Mouse (Mus musculus) mesoderm, embryonic 11.5 days (tissue): Measurements from ENCODE around the gene Car2.

Experiments used
- DNase-seq: peaks from one replicate; pipeline ENCODE4 v3.0.0-alpha.2; 2012; ENCODE audit warnings: low read depth, low spot score

Gene Car2

DNA sequence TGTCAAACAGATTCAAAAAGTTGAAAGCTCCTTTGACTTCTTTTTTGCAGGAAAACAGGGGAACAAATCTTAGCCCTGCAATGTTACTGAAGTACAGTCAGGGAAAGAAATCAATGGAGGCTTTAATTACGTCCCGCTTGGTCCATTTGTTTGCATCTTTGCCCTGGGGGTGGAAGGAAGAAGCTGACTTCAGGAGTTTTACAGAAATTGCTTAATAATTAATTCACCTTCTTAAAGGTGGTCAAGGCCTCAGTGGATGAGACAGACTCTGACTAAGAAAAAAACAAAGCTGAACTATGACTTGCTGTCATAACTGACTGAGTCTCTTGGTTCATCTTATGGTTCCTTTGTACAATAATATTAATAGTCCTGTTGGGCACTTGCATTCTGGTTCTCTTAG is 59.6 kb downstream of the Car2 start:
- no peak for DNase-seq

DNA sequence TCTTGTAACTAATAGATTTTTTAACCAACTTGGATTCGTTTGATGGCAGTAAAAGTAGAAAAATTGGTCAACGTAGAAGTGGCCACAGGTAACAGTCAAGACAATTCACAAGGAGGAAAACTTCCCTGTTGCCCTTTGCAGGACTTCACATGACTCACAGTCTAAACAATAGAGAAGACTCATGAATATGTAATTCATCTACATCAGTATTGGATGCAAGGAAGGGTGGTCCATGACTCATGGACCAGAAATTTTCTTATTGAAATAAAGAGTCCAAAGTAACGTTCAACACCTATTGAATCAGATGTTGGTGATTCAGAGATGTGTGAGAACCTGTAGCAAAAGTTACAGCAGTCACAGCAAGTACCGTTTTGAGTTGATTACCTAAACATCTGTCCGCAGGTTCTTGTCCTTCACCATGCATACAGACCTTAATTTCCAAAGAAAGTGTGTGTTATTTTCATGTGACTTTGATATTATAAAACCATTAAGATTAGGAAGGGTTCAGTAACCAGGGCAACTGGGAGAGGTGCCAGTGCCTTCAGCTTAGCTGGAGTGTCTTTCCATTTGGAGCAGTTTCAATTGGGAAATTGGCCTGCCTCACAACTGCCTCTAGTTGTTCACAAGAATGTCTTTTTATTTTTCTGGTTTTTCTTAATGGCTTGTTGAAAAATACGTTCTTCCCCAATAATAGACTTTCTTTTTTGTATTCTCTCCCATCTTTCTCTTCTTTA is 62.2 kb downstream of the Car2 start:
- DNase-seq, result no peak

DNA sequence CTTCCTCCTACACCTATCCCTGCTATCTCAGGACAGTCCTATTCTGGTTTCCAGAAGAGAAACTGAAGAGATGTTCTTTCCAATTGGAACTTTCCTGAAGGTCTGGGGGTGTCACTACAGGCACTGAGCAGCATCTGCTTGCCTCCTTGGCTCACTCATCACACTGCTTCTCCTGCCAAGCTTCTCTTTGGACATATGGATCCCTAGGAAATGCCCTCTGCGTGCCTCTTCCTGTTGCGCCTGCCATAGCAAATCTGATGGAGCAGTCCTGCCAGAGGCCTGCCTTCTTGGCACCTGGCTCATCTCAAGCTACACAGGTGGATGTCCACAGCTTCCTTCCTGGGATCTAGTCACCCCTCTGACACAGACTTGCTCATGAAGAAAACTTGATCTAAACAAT is 64.0 kb downstream of the Car2 start:
- DNase-seq, result no peak
